Mouse (Mus musculus) adrenal gland, postnatal 10 days (tissue): ENCODE measurements around the gene Gpr180. TPM values are rescaled to one million over a fixed set of nuclear protein-coding genes. Genes with fewer than 3 reads are reported as not detected.
A peak's percentile ranks its signal among the peaks of the same experiment; 100 is the strongest.
"Not testable (repeated sequence)": the region's sequence is repeated elsewhere in the genome, so short reads cannot be mapped to it uniquely, and the experiment has no call there.

ENCODE experiments used
- DNase-seq: peaks from one replicate; pipeline ENCODE4 v3.0.0; 2021; ENCODE audit warnings: mixed read lengths
- total RNA-seq, 2 experiments: library from RNA; stranded (reverse); gene quantifications; 2 replicates each; pipeline ENCODE4 v1.2.3; 2021

Gene Gpr180
- total RNA-seq, 2 experiments from 2014 or later = 26.6 to 27.0 TPM

DNA sequence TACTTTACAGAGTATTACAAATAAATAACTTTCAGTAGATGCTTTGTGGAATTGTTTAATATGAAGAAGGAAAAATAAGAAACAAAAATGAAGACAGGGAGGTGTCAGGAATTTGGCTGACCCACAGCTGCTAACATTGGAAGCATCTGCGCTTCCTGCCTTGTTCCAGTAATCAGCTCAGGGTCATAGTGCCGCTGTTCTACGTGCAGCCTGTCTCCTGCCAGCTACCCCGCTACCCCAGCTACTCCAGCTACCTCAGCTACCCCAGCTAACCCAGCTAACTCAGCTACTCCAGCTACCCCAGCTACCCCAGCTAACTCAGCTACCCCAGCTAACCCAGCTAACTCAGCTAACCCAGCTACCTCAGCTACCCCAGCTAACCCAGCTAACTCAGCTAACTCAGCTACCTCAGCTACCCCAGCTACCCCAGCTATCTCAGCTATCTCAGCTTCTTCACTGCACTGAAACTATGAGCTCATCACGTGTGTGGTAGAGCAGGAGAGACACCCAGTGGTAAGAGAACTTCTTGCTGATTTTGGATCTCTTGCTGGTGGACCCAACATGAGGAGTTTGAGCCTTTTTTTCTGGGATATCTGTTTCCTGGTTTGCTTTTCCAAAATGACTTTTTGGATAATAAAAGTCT, 14.8 kb downstream of the Gpr180 start:
- peak; percentile 24 for DNase-seq

DNA sequence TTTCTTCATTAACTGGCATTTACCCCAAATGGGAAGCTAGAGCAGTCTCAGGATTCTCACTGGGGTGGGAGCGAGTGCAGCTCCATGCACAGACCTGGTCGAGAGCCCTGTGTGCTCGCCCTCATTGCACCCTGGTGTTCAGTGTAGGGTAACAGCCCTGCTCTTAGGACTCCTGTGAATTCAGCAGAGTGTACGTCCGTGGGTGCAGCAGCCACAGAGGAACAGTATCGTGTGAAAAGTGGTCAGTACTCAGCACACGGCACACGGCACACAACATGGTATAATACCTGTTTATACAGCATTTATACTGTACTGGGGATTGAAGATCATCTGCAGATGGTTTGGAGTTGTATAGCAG, 15.3 kb downstream of the Gpr180 start:
- DNase-seq = no peak

DNA sequence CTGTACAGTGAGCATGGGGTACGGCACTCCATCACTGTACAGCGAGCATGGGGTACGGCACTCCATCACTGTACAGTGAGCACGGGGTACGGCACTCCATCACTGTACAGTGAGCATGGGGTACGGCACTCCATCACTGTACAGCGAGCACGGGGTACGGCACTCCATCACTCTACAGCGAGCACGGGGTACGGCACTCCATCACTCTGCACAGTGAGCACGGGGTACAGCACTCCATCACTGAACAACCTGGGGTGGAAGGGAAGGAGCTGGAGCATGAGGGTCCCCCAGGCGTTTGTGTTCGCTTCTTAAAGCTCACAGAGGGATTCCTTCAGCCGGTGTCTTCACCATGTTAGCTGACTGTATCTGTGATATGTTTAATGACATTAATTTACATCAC, 19.1 kb downstream of the Gpr180 start:
- not testable (repeated sequence) for DNase-seq

DNA sequence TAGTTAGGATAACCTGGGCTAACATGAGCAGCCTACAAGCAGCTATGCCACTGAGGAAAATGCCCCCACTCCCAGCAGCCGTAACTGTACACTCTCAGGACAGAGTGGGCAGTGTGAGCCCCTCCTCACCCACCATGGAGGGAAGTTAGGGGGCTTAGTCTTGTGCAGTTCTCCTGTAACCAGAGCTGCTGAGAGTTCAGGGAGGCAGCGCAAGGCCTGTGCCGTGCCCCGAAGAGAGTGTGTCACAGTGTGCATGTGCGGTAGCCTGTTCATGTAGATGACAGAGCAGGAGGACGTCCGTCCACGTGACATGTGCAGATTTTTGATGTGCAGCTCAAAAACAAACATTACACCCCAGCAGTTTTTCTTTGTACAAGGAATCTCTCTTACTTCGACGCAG, 19.8 kb downstream of the Gpr180 start:
- no peak for DNase-seq

DNA sequence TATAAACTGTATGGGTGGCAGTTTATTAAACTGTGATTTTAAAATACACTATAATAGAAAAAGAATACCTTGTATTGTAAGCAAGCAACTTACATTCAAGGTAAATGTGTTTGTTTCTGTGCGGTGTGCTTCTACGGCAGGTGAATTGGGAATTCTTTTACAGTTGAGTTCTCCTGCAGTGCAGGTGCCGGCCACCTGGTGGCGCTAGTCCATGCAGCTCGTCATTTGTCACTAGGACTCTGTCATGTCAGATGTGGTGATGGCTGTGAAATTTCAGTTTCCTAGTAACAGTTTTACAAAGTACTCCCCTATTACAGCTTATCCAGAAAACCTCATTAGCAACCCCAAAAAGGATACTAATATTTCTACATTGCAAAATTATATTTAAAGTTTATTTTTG, 20.2 kb downstream of the Gpr180 start:
- DNase-seq = peak; percentile 72

DNA sequence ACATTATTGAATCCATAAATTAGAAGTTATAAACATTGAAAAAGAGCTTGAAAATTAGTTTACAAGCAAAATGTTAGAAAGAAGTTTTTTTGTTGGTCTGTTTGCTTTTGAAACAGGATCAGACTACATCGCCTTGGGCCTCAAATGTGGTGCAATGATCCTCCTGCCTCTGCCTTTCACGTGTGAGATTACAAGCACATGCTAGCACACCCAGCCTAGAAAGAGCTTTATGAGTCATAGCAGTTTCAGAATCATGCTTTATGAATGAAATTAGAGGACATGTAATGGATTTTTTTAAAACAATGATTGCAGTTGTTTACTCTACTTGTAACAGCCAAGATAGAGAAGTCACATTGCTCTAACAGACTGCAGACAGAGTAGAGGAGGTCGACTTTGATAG, 24.8 kb downstream of the Gpr180 start:
- no peak for DNase-seq

DNA sequence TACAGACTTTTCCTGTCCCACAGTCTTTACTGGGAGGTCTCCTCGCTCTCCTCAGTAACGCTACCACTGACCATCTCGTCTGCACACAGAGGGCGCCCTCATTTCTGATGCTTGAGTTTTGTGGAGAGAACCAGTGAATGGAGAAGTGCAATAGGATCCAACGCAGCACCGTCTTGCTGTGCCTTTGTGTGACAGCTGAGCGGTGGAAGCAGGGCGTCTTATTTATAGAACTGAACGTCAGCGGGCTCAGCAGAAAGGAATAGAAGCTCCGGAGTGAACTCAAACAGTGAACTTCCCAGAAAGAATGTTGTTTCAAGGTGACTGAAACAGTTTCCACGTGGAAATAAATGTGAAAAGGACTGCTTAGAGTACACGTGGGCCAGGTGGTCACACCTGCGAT, 25.7 kb downstream of the Gpr180 start:
- DNase-seq = no peak

DNA sequence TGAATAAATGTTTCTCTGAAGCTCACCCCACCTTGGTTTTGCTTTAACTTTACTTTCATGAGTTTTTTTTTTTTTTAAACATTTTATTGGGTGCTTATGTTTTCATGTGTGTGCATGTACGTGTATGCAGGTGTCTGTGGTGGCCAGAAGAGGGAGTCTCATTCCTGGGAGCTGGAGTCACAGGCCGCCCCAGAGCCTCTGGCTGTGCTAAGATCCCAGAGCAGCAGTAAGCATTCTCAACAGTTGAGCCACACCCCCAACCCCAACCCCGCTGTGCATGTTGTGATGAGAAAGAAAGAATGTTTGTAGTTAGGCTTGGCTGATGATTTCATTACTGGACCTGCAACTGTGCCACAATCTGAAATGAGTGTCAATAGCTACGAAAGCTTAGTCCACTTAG, 31.8 kb downstream of the Gpr180 start:
- DNase-seq = no peak

DNA sequence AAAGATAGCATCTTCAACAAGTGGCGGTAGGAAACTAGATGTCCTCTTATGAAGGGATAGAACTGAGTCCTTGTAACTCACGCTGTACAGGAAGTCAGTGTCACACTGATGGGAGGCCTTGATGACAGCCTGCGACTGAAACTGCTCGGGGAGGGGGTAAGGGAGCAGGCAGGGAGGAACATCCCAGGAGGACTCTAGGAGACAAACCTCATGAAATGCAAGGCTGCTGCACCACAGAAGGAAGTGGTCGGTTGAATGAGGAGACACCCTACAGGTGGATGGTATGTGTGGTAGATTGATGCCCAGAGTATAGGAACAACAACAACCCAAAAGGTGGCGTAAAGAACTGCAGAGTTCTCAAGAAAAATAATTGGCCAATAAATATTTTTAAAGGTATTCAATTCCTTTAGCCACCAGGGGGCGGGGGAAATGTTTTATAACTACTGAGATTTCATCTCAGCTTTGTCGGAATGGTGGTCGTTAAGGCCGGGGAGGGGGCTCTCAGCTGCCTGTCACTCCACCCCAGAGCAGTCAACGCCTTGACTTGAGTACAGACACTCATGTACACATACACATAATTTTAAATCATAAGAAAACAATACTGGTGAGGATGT, 36.7 kb downstream of the Gpr180 start:
- DNase-seq = no peak

DNA sequence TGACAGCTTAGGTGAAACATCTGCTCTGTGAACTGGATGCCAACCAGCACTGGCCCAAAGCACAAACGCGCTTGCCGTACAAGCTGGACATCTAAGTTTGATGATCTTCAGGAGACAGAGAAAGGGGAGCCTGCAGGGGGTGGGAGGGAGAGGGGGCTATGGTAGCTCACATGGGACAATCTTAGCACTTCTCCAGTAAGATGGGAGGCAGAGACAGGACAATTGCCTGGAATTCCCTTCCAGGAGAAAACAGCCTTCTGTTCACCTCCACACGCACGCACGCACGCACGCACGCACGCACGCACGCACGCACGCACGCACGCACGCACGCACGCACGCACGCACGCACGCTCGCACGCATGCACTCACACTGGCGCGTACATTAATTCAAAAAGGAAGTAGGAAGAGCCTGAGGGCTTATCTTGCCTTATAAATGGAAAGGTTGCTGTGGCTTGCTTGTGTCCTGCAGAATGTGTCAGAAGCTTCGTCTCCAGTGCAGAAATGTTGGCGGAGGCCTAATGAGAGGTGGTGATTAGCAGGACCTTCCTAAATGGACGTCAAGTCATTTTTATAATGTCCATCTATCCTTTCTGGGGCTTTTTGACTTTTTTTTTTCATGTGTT, 38.2 kb downstream of the Gpr180 start:
- DNase-seq = no peak

DNA sequence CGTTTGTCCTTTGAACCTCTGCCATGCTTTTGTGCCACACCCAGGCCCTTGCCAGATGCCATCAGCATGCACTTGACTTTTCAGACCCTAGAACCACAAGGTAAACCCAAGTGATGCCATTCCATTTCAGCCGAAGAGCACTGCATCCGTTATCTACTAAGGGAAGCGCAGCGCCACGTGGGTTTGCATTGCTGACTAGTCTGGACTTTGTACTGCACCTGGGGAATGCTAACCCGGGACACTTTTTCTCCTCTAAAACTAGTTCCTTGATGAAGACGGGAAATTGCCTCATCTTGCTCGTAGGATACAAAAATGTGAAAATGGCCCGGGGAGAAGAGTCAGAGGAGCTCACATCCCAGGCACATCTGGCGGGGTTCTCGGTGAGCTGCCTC, 38.7 kb downstream of the Gpr180 start:
- no peak for DNase-seq

DNA sequence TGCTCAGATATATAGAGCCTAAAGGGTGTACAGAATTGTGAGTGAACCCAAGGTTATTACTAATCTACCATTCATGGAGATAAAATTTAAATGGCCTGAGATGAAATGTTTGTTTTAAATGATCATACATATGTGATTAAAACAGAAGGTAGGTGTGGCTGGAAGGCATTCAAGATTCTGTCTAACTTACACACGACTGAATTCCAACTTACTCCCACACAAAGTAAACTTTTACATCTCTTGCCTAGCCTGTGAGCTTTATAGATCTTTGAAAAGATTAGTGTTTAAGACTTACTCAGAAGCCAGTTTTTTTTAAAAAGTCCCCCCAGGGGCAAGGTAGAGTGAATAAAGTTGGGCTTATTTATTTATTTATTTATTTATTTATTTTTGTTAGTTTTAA, 42.3 kb downstream of the Gpr180 start:
- no peak for DNase-seq

DNA sequence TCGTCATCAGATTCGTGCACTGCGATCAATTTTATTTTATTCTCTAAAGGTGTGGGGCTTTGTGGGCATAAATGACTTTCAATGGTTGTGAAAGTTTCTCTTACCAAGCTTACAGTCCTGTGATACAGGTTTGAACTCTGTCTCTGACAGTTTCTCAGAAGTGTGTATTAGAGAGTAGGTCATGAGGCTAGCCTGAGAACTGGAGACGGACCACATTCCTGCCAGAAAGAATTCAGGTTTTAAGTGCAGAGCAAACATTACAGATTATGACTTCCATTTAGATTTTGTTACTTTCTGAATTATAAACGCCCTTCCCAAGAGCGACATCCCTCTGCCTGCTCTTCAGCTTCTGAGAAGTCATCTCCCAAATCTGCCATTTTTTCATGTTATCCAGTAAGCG, 42.7 kb downstream of the Gpr180 start:
- no peak for DNase-seq

DNA sequence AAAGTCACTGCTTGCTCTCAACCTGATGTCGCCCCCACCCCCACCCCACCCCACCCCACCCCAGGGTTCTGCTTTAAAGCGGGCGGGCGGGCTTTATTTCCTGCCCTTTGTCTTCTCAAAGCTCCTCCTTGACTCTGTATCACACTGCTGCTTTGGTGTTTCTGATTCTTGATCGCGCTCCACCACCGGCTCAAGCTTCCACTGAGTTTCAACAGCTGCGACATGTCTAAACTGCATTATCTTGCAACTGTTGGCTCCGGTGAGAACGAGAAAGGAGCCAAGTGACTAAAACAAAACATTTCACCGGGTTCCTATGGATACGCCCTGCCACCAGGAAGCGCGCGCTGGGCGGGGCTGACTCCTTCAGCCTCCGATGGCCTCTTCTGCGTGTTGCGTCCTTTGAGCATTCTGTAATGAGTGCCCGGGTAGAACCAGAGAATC, 43.2 kb downstream of the Gpr180 start:
- DNase-seq = peak; percentile 69

DNA sequence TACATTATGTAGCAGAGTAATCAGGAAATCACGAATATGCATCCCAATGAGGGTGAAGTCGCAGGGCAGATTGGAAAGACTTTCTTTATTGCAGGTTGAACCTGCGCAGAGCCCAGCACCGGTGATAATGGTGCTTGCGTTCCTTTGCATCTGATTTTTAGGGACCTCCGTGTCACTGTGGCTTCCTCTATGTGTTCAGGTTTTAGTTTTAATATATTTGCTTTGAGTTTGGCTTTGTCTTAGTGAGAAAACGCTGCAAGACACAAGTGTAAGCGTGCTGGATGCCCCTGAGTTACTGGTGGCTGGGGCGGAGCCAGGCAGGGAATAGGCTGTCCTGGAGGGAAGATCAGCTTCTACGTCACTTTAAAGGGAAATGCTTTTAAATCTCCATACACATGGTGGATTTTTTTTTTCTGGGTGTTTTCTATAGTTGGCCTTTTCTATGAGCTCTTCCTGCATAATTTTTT, 43.8 kb downstream of the Gpr180 start:
- DNase-seq = peak; percentile 56

DNA sequence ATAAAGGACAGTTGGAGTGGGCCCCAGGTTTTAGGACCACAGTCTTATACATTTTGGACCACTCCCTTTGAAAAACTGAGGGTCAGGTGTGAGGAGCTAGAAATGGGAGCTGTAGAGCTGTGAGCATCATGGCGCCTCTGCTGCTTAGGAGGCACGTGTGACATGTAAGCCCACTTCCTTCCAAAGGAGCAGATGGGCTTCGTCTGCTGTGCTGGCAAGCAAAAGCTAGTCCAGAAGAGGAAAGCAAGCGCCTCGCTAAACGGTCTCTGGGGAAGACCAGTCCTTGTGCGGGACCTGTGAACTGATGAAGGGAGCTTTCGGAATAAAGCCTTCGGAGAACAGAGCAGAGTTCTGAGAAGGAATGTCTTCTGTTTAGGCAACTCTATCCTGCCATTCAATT, 54.5 kb downstream of the Gpr180 start:
- DNase-seq = no peak

DNA sequence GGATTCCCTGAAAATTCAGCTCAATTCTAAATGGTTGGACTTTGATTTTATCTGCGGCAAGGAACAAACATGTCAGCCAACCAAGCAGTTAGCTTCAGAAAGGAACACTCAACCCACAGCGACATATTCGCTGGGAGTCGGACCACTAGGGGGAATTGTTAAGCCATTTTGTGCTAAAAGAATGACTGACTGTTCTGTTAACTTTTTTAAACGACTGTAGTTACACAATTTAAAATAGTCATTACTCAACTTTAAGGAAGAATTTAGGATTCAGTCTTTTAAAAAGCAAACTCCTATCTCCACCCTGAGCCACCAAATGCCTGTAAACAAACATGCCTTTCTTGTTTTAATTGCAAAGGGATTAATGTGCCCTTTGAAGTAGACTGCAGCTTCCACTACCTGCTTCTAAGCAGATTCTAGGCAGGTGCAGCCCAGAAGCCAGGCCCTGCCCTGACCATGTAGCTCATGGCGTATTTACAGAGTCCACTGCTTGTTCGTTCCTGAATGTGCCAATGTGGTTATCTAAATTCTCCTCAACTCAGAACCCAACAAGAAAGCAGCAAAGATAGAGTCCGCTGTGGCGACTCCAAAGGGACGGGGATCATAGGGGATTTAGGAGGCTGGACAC, 56.2 kb downstream of the Gpr180 start:
- no peak for DNase-seq

DNA sequence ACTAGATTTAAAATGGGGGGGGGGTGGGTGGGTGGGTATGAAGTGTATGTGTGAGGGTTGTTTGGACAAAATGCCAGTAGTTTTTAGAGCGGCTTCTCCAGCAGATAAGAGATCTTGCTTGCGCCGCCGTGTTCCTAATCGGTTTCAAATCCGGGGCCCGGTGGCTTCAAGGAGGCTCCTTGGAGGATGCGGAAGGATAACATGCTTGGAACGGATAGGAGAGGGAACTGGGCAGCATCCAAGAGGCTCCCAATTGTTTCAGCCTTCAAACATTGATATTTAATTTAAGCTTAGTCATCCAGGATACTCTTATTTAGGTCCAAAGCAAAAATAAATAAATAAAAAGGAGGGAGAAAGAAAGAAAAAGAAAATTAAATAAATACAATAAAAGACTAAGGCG, 56.7 kb downstream of the Gpr180 start:
- no peak for DNase-seq

DNA sequence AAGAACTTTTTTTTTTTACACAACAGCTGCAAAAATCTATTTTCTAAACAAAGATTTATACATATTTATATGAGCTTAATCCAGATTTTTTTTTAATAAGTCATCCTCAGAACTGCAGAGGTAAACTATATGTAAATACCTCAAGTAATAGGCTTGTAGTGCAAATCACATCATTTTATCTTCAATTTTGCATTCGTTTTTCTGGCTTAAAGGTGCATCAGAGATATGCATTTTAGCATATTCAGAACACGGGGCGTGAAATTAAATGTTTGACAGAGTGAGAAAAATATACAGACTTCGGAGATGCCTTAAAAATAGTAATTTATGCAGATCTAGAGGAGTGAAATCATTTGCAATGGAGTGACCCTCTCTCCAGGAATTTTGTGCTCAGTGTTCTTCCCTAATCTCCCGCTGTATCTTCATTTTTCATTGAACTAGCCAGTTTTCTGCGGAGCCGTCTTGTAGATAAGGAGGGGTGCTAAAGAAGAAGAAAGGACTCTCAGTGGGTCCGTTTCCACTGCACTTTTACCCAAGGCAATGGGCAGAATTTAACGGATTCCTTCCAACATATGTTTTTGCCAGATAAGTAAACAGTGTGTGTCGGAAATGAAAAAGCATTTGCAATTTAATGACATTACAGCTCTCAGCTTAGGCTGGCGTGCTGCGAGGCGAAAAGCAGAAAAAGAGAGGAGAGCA, 57.4 kb downstream of the Gpr180 start:
- DNase-seq = no peak

DNA sequence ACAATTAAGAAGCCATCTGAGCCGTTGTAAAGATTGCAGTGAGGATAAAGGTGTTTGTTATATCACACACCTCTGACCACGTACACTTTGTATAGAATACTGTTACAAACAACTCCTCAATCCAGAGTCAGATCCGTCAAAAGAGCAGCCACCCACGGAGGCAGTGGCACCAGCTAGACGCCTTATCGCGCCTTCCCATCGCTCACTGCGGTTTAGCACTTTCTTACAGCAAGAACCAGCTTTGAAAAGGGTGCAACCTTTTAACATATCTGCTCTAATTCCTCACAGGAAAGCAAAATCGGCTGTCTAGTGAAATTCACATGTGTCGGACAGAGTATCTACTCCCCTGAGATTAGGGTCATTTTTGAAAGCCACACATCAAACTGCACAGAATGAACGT, 60.1 kb downstream of the Gpr180 start:
- DNase-seq = no peak

DNA sequence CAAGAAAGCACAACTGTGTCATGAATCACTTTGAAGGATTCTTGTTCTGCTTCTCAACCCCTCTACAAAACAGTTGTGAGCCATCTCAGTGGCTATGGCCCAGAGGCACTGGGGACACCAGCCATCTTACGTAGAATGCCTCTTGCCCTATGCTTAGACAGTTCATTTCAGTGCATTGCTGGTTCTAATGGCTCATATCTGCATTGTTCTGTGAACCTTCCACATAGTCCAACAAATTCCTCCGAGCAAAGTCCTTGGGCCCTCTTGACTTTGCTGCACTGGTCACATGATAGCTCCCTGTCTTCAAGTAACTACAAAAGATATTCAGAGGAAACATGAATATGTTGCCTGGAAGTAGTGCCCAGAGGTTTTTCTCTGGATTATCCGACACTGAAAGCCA, 63.8 kb downstream of the Gpr180 start:
- DNase-seq = no peak

DNA sequence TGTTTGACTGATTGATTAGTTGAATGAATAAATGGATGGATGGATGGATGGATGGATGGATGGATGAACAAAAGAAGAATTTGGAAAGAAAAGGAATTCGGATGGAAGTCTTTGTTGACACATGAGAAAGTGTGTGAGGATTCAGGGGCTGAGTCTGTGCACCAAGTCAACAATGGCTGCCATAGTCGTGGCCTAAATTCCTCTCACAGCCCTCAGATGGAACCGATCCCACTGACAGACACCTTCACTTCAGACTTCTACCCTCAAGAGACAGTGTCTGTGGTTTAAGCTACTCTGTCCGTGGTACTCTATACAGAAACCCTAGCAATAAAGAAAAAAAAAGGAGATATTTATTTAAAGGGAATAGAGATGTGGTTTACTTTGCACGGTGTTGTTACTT, 65.0 kb downstream of the Gpr180 start:
- no peak for DNase-seq

DNA sequence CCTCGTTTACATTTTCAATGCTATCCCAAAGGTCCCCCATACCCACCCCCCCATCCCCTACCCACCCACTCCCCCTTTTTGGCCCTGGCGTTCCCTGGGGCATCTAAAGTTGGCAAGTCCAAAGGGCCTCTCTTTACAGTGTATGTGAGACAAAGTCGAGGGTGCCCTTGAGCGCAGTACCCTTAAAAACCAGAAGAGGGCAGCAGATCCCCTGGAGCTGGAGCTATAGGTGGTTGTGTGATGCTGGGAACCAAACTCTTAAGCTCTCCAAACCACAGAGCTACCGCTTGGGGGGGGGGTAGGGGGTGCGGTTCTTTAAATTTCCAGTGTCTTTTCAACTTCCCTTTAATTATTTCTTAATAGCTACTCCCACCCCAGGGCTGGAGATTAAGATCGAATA, 66.1 kb downstream of the Gpr180 start:
- peak; percentile 12 for DNase-seq
